Mouse (Mus musculus): ENCODE measurements at regions not wholly inside any gene's neighbourhood (a gene's known extent, or its start where the extent isn't known, plus 50 kb on each side); places are given as distances from the start of the nearest gene placed in this dataset.

DNA sequence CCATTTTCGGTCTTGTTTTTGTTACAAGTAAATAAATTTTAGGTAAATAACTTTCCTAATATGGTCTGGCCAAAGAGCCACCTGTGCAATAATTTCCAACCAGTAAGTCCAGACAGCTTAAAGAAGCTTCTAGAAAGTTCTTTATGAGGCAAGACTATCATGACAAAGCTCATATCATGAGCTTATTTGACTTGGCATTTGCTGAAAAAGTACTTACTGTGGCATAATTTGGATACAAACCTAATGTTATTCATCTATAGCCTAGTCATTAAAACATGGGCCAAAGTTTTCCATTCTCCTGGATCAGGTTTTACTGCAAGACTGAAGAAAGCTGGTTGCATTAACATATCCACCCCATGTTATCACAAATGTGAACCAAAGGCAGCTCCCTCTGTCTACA, 182.1 kb upstream of the Thbs1 start:
- no peak for DNase-seq

DNA sequence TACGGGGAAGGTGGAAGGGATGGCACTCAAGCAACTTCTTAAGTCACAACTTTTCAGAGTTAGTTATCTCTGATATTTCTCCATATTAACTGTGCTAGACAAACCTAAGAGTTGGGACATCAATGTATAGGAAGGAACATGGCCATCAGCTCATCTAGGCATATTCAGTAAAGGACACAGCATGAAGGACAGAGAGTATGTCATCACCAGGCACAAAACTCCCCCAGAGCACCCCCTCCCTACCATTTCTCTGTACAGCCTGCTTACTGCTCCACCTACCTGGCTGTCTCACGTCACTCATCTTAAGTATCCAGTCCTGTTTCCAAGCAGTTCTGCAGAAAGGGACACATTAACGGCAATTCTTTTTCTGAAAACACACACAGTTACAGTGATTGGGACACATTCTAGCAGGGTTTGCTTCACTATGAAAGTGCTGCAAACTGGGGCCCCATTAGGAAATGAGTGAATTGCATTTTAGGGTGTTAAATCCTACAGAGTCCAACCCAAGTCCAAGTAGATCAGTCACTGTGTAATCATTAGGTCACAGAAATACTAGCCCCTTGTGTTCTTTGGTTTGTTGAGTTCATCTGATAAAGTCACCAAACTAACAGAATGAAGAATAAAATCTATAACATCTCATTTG, 180.7 kb upstream of the Thbs1 start:
- DNase-seq: no peak

DNA sequence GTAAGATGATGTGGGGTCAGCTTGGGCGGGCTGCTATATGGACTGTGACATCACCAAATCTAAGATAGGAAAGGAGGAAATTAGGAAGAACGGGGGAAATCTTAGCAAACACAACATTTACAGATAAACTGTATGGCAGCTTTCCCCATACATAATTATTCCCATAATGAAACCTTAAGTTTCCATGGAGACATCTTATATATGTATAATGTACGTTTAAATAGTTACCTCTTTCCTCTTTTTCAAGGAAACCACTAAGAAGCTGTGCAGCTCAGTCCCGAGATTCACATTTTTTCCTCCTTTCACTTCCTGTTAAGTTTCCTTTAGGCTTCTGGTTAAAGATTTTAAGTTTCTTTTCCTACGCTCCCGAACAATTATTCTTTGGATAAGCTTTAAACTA, 175.1 kb upstream of the Thbs1 start:
- no peak for DNase-seq

DNA sequence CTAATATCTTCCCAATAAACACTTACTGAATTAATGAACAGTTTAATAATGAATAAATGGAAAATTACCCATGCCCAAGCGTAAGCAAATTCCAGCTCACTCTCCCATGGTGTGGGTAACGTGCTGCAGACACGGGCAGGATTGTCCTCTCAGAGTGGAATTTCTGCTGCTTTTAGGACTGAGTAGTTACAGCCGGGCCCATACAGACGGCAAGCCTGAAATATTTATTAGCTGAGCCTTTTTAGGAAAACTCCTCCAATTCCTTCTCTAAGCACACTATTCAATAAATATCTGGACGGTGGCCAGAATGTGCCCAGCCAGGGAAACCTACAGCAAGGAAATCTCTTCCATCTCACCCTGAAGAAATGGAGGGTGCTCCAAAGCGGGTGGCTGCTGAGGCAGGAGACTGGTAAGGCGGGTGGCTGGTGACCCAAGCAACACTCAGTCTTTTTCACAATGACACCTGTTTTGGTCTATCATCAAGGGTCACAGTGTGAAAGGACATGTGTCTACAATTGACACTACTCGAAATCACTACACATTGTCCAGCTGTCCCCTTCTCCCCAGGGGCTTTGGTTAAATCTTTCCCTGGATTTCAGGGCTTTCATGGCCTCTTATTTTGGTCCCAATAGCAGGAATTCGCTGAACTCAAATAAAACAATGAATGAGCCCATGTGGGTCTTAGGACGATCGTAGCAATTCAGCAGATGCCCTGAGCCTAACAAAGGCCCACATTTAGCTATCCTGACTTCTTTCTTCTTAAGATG, 173.2 kb upstream of the Thbs1 start:
- DNase-seq: no peak

DNA sequence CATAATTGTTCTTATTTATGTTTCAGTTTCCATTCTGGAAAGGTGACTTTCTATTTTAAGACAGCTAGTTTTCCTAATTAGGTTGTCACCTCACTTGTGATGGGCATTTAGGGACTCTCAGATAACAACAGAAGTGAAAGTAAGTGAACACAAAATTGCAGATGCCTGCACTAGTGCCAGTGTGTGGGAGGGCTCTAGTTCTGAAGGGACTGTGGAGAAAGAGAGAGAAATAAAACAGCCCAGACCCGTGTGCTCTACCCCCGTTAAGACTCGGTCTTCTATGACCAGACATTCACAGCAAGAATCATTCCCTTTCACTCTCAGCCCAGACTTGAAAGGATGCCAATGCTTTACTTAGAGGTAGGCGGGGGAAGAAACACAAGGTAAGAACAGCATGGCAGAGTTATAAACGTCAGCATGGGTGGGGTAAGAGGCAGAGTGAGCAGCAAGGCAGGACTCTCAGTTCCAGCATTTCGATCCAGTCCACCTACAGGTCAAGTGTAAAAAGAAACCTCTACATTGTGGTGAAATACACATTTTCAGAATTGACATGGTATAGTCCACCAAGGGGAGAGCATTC, 170.1 kb upstream of the Thbs1 start:
- DNase-seq: no peak

DNA sequence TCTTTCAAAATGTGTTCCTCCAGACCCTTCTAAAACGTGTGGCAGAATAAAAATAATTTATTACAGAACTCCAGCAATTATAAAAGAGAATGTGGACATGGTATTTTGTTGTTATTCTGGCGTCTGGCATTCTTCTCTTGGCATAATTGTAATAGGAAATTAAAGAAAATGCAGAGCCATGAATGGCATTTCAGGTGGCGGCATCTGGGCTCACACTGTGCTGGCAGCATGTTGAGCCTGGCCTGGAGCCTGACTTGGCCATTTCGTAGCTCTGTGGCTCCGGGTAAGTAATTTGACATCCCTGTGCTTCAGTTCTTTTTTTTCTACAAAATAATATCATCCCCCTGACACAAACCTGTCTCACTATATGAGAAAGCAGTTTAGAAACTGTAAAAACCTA, 168.0 kb upstream of the Thbs1 start:
- no peak for DNase-seq

DNA sequence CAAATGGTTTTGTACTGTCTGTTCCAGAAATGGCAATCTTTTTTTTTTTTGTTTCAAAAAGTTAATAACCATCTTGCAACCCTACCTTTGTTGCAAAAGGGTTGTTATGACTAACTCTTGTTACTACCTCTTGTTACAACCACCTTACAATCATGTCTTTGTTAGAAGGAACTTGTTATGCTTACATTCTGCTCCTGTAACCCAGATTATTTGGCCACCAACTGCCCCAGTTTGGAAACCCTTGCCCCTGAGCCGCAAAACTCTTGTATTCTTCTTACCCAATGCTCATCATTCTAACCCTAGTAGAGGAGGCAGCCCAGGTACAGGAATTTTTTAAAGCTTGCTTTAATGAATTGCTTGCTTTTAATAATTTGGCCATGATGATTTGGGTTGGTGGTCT, 167.4 kb upstream of the Thbs1 start:
- DNase-seq: no peak

DNA sequence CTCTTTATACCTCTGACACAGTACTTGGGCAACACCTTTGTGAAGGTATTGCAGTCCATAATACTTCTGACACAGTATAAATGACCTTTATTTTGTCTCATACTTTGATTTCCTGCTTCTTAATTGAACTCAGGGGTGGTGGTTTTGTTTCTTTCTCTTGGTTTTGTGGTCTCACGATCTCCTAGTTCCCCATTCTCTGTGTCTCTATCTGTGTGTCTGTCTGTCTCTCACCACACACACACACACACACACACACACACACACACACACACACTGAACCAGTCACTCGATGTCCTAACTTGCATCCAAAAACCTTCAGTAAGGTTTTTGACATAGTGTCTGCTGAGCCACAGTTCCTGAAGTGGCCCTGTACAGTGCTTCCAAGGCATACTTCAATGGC, 166.7 kb upstream of the Thbs1 start:
- no peak for DNase-seq

DNA sequence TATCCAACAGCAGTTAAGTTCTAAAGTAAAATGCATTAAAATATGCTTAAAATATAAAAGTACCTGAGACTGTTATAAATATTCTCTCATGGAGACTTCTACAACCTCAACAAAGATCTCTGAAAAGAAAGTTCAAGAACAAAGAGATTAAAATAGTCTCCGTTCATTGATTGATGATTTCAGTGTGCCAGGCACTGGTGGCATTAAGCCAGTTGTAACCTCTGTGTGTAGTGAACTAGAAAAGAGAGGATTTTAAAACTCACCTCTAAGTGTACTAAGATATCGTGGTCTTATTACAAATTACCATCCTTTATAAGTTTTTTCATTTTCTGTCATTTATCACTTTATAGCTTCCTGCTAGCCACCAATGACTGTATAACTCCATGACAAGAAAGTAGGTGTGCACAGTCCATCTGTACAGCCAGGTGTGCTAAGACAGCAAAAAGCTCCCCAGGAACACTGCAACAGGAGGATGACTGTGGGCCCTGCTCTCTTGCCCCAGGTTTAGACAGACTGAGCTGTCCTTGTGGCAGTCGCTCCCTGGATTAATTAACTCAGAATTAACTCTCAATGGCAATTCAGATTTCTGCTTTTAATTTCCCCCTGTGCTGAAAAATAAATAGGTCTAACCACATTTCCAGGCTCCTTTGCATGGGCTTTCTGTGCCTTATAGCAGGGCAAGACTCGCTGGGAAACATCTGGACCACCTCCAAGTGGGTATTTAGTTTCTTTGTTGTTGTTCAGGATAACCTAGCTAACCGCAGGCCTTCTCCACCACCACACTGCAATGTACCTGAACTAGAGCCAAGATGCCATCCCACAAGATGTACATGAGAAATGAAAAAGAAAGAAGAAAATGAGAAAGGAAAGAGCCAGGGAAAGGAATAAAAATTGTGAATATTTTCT, 161.0 kb upstream of the Thbs1 start:
- no peak for DNase-seq

DNA sequence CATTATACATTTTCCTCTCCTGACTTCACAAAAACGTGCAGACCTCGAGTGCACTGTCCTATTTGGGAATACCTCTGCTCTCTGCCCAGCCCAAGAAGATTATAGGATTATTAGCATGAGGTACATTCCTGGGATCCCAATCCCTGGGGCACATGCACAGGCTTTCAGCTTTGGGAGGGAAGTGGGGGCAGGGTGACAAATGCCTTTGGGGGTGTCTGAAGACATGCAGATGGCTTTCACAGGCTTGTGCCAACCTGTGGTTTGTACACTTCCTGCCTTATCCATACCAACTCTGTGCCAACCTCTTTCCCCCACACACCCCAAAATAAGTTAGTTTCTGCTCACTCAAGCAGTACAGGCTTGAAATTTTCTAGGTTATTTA, 160.3 kb upstream of the Thbs1 start:
- no peak for DNase-seq

DNA sequence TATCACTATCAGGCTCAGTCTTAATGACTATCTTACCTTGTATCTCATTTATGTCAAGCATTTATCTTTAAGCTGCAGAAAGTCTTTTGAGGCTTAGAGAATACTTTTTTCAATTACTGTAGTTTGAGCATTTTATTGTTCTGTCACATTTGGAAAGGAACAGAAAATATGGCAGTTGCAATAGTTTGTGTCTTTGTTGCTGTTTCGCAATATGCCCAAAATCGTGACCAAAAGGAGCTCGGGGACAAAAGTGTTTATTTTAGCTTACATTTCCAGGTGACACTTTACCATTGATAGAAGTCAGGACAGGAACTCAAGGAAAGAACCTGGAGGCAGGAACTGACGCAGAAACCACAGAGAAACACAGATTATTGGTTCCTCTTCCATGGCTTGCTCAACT, 152.9 kb upstream of the Thbs1 start:
- DNase-seq: no peak

DNA sequence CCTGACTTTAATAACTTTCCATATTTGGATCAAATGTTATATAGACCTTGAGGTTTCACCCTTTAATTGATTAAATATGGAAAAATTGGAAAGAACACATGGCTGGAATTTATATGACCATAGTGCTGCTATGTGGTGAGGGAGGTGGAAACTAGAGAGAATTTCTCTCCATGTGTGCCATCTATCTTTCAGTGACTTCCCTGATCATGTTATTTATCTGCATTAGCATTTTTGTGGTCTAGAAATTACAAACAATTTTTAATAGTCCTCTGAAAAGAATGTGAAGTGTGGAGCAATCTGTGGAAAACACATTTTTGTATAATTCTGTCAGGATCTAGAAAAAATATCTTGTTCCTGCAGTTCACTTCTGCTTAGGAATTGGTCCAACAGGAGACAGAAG, 152.2 kb upstream of the Thbs1 start:
- no peak for DNase-seq

DNA sequence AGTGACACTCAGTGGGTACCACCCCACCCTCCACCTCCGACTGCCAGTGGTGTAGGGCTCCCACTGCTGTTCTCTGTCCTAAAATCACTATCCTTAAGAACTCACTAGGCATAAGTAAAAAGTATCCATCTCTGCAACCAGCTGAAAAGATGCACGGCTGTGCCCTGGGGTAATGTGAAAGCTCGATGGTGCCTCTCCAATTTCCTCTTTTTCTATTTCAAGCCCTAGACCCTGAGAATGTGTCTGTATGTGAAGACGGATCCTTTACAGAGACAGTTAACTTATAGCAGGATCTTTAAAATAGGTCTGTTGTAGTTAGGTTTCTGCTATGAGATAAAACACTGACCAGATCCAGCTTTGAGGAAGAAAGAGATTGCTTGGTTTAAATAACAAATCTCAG, 149.1 kb upstream of the Thbs1 start:
- DNase-seq: no peak

DNA sequence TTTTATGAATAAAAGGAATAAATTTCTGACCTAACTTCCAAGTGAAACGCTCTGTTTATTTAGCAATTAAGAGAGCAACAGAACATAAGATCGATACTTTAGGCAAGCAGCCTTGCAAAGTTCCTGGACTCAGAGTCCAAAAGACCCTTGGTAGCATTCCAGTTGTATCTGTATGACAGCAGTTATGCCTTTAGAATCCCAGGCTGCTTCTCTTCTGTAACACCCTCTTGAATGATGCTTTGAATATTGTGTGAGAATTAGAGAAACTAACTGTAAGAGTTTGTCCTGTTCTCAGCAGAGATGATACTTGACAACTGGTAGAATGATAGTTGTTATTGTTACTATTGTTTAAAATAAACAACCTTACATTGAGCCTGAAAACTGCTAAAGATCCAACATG, 148.2 kb upstream of the Thbs1 start:
- DNase-seq: no peak

DNA sequence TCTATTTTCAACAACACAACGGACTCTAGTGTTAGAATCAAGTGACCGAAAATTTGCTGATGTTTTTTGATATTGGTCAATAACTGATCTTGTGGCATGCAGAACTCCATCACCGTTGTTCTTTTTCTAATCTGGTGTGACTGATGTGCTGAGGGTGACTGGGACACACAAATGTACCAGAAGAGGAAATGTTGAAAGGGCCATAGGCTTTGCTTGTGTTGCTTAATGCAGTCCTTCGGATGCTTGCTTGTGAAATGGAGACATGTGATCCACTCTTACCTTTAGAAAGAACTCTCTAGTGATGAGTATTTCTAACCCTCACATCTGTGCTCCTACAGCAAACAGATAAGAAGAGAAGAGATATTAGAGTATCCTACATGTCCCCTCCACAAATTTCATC, 145.9 kb upstream of the Thbs1 start:
- DNase-seq: no peak

DNA sequence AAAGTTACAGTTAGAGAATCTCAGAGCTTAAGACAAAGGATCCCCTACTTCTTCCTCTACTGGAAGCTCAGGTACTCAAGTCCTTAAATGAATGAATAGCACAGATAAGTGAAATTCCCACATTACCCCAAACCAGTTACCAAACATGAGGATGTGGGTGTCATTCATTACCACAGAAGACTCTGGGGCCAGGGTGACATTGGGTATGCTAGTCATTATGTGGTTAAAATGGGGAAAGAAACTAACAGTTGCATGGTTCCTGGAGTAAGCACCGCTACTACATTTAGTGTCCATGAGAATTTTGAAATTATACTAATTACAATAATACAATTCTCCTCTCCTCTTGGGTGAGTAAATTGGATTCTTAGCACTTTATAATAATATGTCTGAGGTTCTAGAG, 142.9 kb upstream of the Thbs1 start:
- no peak for DNase-seq

DNA sequence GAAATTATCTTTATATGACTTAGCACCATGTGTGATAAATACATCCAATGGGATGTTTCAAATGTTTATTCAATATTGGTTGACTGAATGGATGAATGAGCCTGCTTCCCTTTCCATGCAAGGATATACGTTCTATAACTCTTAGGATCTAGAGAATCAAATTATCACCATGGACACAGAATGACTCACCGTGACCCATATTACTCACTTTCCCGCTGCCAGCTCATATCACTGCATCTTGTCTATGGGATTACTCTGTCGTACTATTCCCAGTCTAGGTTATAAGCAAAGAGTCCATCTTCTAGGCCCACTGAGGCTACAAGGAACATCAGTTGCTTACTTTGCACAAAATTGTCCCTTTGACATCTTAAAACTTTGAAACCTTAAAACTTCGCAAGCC, 141.0 kb upstream of the Thbs1 start:
- no peak for DNase-seq

DNA sequence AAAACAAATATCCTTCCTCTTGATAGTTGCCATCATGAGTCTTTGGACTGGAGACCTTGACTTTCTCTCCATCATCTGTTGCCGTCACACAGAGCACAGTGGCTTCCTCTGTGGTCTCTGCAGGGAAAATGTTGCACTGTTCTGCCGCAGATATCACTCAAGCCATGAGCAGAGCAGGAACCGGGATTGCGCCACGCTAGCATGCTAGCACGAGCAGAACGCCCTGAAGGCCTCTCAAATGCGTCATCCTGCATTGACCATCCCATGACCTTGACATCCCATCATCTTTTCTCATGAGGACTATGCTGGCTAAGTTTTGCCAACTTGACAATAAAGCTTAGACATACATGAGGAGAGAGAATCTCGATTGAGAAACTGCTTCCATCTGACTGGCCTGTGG, 134.6 kb upstream of the Thbs1 start:
- no peak for DNase-seq

DNA sequence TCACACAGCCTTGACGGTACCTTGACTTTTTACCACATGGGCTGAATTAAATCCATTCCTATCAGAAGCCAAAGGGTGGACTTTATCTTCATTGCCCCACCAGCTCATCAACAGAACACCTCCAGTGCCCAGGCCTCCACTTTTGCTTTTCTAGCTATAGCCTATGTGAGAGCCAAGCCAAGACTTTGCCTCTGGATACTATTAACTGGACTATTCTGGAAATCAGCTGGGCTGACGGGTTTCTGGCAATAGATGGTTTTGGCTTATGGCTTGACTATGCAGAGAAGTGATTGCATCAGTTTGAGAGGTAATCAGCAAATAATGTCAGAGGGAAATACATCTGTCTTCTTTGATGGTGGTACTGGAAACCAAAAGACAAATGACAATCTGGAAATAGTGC, 130.8 kb upstream of the Thbs1 start:
- DNase-seq: no peak

DNA sequence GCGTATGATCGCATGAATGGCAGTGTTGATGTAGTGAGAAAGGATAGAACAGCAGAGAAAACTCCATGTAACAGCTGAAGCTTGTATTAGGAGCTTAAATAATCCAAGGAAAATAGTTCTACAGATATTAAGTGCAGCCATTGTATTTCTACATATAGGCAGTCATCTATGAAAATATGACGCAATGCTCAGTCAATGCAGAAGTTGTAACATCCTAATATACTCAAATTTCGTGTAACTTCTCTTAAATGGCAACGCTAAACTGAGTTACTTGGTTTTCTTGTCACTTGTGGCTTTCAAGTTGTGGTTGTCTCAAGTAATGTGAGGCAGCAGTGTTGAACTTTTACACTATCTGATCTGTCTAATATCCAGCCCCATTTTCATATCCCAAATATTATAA, 127.1 kb upstream of the Thbs1 start:
- no peak for DNase-seq

DNA sequence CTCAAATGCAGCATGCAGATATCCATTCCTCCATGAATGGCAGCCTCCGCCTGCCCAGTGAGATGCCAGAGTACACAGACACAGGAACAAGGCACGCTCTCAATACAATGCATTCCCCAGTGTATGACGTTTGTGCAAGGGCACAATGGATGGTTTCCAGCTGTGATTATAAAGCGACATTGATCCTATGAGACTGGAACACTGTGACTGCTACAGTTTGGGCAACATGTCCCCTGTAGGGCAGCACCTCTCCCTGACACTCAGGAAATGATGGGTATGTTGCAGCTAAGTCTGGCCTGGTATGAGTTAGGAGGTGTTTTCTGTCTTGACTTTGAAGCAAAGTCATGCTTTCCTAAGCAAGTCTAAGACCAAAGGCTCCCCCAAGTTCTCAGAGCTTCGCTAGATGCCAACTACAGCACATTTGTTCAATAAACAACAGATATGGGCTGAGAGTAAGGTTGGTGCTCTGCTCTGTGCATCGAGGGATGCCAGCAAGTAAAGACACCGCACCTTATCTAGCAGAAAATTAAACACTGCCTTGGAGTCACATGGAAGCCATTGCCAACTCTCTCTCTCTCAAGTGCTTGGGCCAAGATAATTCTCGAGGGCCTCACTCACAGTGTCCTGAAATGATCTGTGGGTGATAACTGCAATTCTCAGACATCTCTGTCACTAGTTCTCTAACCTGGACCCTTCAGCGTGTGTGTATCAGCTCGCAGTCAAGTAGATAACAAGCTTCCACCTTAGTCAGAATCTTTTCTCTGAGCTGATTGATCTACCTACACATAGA, 124.1 kb upstream of the Thbs1 start:
- no peak for DNase-seq

DNA sequence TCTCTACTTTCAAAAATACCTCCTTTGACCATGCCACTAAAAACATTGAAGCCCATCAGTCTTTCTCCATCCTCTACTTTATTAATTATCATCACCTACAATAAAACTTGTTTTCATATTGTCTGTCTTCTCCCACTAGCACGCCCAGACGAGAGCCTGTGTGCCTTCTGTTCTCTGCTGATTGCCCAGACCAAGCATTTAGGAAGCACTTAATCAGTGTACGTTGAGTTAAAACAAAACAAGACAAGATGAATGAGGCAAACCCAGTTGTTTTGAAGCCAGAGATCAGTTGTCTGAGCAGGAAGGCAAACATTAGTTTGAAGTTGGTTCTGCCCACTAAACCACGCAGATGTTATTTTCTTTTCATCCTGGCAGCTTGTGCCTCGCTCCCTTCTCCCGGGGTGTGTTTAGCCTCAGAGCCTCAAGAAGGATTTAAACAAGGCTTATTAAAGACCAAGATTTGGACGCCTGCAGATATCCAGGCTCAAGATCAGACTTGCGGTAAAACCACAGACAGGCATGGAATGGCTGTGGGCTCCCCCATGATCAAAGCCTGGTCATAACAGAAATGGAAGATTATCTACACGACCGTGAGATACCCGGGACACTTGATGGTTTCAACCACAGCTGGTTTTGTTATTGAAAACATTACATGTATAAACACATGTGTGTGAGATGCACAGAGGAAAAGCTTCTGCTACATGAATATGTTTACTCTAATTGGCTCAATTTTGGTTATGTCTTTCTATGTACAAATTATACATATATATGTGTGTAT, 123.1 kb upstream of the Thbs1 start:
- no peak for DNase-seq
